Mouse (Mus musculus) testis, postnatal 10 days (tissue): ENCODE measurements around the gene Nrbp1.
"Not testable (repeated sequence)": the region's sequence is repeated elsewhere in the genome, so short reads cannot be mapped to it uniquely, and the experiment has no call there.

Experiments
- DNase-seq: peaks from one replicate; pipeline ENCODE4 v3.0.0; 2021; ENCODE audit warnings: low spot score

Gene Nrbp1

DNA sequence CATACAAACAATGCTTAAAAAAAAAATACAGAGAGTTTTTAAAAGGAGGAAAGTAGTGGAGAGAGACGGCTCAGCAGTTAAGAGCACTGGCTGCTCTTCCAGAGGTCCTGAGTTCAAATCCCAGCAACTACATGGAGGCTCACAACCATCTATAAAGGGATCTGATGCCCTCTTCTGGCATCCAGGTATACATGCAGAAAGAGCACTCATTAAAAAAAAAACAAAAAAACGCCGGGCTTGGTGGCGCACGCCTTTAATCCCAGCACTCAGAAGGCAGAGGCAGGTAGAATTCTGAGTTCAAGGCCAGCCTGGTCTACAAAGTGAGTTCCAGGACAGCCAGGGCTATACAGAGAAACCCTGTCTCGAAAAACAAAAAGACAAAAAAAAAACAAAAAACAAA is 24.1 kb upstream of the Nrbp1 start:
- not testable (repeated sequence) for DNase-seq

- DNase-seq, result peak; percentile 39
Measured at GRCm38 (mm10) chr5:31218294-31218693, 22.4 kb upstream of the Nrbp1 start.

DNA sequence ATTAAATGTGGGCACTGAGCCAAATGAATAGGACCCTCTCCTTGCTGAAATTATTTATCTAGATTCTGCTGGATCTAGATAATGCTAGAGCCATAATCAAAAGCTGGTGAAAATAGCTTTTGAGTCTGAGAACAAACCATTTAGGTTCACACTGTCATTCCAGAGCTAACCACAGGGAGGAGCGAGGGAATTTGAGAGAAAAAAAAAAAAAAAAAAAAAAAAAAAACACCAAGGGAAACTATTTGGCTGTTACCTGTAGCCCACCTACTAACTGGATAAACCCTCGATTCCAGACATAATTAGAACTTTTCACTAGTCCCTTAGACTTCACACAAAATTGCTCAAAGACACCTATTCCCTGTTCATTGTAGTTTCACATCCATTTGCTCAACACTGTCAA is 21.6 kb upstream of the Nrbp1 start:
- peak; percentile 45 for DNase-seq

- no peak for DNase-seq
Measured at GRCm38 (mm10) chr5:31219474-31219873, 21.2 kb upstream of the Nrbp1 start.

DNA sequence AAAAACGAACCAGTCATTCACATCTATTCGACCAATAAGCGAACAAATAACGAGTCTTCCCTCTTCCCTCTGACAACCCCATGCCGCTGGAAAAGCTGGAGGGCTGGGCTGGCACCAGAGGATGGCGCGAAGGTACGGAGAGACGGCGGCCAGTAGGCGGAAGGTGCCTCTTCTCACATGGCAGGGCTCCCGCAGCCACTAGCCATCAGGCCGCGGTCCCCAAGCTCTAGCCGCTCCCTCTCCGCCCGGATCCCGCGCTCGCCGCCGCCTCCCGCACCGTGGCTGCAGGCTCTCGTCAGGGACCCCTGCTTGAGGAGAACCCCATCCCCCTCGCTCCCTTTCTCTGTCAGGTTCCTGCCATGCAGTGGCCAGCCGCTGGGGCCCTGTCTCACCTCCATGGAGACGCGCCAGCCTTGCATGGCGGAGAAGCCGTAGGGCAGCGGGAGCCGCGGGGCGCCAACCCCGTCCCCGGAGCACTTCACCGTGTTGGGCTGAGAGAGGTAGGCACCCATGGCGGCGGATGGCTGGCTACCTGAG is 20.7 kb upstream of the Nrbp1 start:
- peak; percentile 77 for DNase-seq

GRCm38 (mm10) chr5:31220448-31221303 is 20.0 kb upstream of the Nrbp1 start, which contains the start of gene Ppm1g:
Gene Ppm1g (minus strand): TSS chr5:31220687.
- peak; percentile 100 for DNase-seq

DNA sequence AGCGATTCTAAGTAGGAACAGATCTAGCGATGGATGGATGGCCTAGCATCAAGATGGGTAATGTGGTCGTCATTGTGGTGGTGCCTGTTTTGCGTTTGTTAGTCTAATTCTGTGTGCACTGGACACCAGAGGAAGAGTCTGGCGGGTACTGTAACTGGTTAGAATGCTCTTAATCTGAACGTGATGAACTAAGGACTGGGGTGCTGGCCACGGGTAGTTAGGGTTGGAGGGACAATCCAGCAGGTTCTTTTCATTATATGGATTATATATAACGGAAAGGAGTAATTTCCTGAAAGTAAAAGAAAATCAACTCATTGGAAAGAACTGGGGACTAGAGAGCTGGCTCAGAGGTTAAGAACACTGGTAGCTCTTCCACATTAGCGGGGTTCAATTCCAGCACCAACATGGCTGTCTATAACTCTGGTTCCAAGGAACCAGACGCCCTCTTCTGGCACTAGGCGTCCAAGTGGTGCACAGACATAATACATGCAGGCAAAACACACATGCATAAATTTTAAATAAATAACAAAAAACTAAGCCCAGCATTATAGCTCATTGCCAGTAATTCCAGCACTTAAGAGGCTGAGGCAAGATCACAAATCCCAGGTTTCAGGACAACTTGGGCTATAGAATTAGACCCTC is 19.2 kb upstream of the Nrbp1 start:
- DNase-seq, result no peak

GRCm38 (mm10) chr5:31222696-31223095 is 18.0 kb upstream of the Nrbp1 start:
- DNase-seq, result no peak

GRCm38 (mm10) chr5:31226641-31227040 is 14.0 kb upstream of the Nrbp1 start:
- no peak for DNase-seq

DNA sequence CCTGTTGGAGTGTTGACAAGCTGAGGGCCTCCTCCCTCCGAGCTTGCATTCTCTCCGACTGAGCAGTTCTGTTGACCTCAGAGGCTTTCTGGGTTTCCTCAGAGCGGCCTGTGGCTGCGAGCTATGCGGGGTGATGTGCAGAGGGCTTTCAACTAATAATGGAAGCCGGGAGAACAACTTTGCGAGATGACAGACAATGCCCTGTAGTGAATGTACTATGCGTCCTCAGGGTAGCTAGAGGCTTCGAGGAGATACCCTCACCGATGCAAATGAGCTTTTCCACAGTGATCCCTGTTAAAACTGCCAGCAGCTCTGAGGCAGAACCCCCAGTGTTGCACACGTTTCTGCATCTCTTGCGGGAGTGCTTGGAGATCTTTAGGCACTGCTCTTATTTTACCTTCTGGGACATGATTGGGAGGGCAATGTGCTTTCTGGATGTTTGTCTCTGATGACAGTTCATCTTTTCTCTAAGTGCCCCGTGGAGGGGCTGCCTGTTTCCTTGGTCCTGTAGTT is 914 bp downstream of the Nrbp1 start:
- DNase-seq, result peak; percentile 51

- DNase-seq, result no peak
Measured at GRCm38 (mm10) chr5:31242191-31242590, 1.5 kb downstream of the Nrbp1 start.

GRCm38 (mm10) chr5:31250716-31251115 is 10.1 kb downstream of the Nrbp1 start:
- peak; percentile 40 for DNase-seq

DNA sequence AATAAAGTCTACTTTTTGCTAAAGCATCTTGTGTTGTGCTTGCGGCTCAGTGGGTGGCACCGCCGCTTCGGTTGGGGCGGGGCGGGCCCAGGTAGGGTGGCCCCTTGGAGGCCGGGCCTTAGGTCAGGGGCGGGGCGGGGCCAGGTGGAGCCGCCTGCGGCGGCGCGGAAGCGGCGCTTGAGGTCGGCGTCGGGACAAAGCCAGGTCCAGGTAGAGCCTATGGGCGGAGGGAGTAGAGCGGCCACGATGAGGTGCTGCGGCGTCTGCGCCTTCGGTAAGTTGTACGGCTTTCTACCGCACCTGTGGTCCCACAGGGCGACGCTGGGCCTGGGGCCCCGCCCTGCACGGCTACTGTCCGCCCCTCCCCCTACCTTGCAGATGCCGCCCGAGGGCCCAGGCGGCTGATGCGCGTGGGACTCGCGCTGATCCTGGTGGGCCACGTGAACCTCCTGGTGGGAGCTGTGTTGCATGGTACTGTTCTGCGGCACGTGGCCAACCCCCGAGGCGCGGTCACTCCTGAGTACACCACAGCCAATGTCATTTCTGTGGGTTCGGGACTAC is 11.0 kb downstream of the Nrbp1 start, which contains the start of gene Krtcap3:
TSS of gene Krtcap3 (plus strand) at position 151 of the 561 bp plus-strand sequence.
- DNase-seq, result peak; percentile 66

DNA sequence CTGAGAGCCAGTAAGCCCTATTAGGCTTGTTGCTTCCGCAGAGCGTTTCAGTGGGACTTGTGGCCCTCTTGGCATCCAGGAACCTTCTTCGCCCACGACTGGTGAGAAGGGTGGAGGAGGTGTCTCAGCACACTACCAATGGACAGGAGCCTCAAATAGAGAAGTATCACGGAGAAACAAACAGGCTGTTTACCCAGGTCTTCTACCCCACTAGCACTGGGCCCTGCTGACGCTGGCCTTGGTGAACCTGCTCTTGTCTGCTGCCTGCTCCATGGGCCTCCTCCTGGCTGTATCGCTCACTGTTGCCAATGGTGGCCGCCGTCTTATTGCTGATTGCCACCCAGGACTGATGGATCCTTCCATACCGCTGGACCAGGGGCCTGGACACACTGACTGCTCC is 11.5 kb downstream of the Nrbp1 start:
- DNase-seq, result peak; percentile 38

- DNase-seq, result no peak
Measured at GRCm38 (mm10) chr5:31252795-31253545, 12.3 kb downstream of the Nrbp1 start.

DNA sequence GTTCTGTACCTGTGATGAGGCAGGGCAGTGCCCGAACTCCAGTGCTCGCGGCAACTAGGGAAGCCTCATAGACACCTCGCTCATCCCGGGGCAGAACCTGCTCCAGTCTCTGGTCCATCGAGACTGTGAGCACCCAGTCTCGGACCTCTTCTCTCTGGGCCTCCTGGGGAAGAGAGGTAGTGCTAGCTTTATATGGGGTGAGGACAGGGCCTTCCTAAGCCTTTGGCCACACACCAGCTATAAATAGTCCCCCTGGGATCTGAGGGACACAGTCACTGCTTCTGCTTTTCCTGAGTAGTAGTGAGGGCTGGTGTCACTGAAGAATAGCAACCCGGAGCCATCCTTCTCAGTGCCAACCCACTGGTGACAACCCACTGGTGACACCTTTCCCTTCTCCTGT is 13.1 kb downstream of the Nrbp1 start:
- no peak for DNase-seq

DNA sequence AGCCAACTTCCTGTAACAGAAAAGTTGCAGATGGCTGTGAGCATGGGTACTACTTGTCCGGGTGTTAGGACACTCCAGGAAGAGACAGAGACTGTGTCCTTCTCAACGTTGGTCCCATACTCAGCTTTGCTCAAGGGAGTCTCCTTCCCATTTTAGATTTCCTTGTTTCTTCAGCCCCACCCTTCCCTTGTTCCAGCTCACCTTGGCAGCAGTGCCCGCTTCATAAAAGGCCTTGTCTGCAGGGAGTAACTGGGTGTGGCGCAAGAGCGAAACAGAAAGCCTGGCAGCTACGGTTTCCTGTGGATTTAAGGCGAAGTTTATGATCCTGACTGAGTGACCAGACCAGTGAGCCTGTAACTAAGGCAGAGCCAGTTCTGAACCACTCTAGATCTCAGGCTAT is 13.8 kb downstream of the Nrbp1 start:
- peak; percentile 40 for DNase-seq

- no peak for DNase-seq
Measured at GRCm38 (mm10) chr5:31254901-31255300, 14.2 kb downstream of the Nrbp1 start.

GRCm38 (mm10) chr5:31255381-31255780 is 14.7 kb downstream of the Nrbp1 start:
- no peak for DNase-seq

DNA sequence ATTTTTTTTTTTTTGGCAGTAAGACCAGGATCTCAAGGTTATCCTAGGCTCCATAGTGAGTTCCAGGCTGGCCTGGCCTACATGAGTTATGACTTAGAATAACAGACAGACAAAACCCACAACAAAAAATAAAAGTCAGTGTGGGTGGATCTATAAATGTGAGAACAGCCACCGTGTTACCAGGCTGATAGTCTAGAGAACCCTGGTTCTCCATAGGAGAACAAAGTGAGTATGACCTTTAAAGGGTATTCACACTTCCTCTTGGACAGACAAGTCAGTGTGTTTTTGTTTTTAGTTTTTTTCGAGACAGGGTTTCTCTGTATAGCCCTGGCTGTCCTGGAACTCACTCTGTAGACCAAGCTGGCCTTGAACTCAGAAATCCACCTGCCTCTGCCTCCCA is 15.3 kb downstream of the Nrbp1 start:
- no peak for DNase-seq

DNA sequence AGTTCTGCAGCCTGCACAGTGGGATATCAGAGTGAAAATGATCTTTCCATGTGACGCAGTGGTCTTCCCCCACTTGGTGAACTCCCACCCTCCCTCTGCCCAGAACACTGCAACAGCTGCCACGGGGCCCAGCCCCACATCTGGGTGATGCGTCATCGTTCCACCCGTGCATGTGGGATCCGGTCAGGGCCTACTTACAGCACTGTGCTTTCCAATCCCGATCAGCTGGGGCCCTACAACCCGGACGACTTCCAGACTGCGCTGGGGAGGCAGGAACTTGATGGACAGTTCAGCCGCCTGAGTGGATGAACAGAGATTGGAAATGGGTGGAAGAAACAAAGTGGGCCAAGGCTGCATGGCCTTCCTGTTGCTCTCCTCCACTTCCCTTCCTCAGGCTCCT is 17.0 kb downstream of the Nrbp1 start:
- DNase-seq, result no peak

DNA sequence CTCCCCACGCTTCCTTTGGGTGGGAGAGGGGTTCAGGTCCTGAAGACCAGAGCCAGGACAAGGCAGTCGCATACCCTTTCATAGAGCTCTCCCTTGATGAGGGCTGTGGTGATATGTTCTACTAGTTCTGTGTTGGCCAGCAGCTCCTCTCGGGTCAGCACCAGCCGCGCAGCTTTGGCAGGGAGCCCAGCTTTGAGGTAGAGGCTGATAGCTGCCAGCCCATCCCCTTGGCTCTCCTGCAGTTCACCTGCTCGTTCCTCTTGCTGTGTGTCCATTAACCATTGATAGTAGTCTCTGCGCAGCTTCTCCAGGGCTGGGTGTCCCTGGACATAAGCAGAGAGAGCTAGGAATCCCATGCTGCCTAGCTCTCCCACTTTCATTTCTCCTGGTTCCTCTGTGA is 25.4 kb downstream of the Nrbp1 start:
- no peak for DNase-seq
